Mouse (Mus musculus) layer of hippocampus, adult 9-10 months (tissue): Measurements from ENCODE around the gene Rps21.
"Not testable (repeated sequence)": the region's sequence is repeated elsewhere in the genome, so short reads cannot be mapped to it uniquely, and the experiment has no call there.

ENCODE experiments used
- DNase-seq: peaks from one replicate; pipeline ENCODE4 v3.0.0; 2022; ENCODE audit warnings: low spot score

The Rps21 gene

GRCm38 (mm10) chr2:180259826-180260609, 2.8 kb downstream of the Rps21 start:
- DNase-seq = not testable (repeated sequence)

- no peak for DNase-seq
Measured at GRCm38 (mm10) chr2:180260610-180261480, 3.7 kb downstream of the Rps21 start.

- no peak for DNase-seq
Measured at GRCm38 (mm10) chr2:180261901-180262300, 4.7 kb downstream of the Rps21 start.

GRCm38 (mm10) chr2:180262441-180262840, 5.3 kb downstream of the Rps21 start:
- DNase-seq = no peak

GRCm38 (mm10) chr2:180262891-180263290, 5.7 kb downstream of the Rps21 start:
- DNase-seq = no peak

GRCm38 (mm10) chr2:180267955-180268354, 10.8 kb downstream of the Rps21 start:
- DNase-seq = no peak

- no peak for DNase-seq
Measured at GRCm38 (mm10) chr2:180269329-180269728, 12.2 kb downstream of the Rps21 start.

GRCm38 (mm10) chr2:180270537-180271255, 13.5 kb downstream of the Rps21 start:
- DNase-seq = no peak

GRCm38 (mm10) chr2:180271804-180272395, 14.7 kb downstream of the Rps21 start:
- no peak for DNase-seq

GRCm38 (mm10) chr2:180272884-180273321, 15.7 kb downstream of the Rps21 start:
- no peak for DNase-seq

- peak; percentile 83 for DNase-seq
Measured at GRCm38 (mm10) chr2:180273394-180274244, 16.4 kb downstream of the Rps21 start, which contains the start of gene Cables2. TSS of gene Cables2 (minus strand) at chr2:180273496.

GRCm38 (mm10) chr2:180274523-180274922, 17.3 kb downstream of the Rps21 start:
- no peak for DNase-seq

- no peak for DNase-seq
Measured at GRCm38 (mm10) chr2:180275836-180276235, 18.7 kb downstream of the Rps21 start.

GRCm38 (mm10) chr2:180276385-180276784, 19.2 kb downstream of the Rps21 start:
- no peak for DNase-seq

- no peak for DNase-seq
Measured at GRCm38 (mm10) chr2:180276851-180277259, 19.7 kb downstream of the Rps21 start.

GRCm38 (mm10) chr2:180277773-180278320, 20.7 kb downstream of the Rps21 start:
- DNase-seq = no peak

GRCm38 (mm10) chr2:180279321-180279720, 22.1 kb downstream of the Rps21 start:
- DNase-seq = no peak

- DNase-seq = no peak
Measured at GRCm38 (mm10) chr2:180288966-180289365, 31.8 kb downstream of the Rps21 start.

- DNase-seq = no peak
Measured at GRCm38 (mm10) chr2:180289440-180290108, 32.4 kb downstream of the Rps21 start, which contains the start of gene Rbbp8nl. TSS of gene Rbbp8nl (minus strand) at chr2:180289879.

GRCm38 (mm10) chr2:180290503-180290902, 33.3 kb downstream of the Rps21 start:
- DNase-seq = no peak
